Mouse (Mus musculus) inflammation-experienced regulatory T-cells, adult 6 months (primary cell): ENCODE measurements at regions not wholly inside any gene's neighbourhood (a gene's known extent, or its start where the extent isn't known, plus 50 kb on each side); places are given as distances from the start of the nearest gene placed in this dataset.

Source experiments
- ATAC-seq: one replicate; pipeline ENCODE4 v1.8.0; 2017

GRCm38 (mm10) chr3:61064720-61065119, 62.1 kb downstream of the P2ry1 start:
- ATAC-seq: no peak

- ATAC-seq: no peak
These were observed 64.5 kb downstream of the P2ry1 start for GRCm38 (mm10) chr3:61067067-61067466.

GRCm38 (mm10) chr3:61068229-61068628, 65.6 kb downstream of the P2ry1 start:
- no peak for ATAC-seq

- ATAC-seq: no peak
These were observed 68.4 kb downstream of the P2ry1 start for GRCm38 (mm10) chr3:61071041-61071440.

- ATAC-seq: no peak
These were observed 69.7 kb downstream of the P2ry1 start for GRCm38 (mm10) chr3:61072330-61072729.

- no peak for ATAC-seq
These were observed 70.5 kb downstream of the P2ry1 start for GRCm38 (mm10) chr3:61073103-61073502.

- ATAC-seq: no peak
These were observed 71.2 kb downstream of the P2ry1 start for GRCm38 (mm10) chr3:61073806-61074205.

GRCm38 (mm10) chr3:61075839-61076238, 73.2 kb downstream of the P2ry1 start:
- no peak for ATAC-seq

- no peak for ATAC-seq
These were observed 87.3 kb downstream of the P2ry1 start for GRCm38 (mm10) chr3:61089931-61090330.

- no peak for ATAC-seq
These were observed 89.4 kb downstream of the P2ry1 start for GRCm38 (mm10) chr3:61092031-61092430.

GRCm38 (mm10) chr3:61116364-61116763, 113.8 kb downstream of the P2ry1 start:
- ATAC-seq: no peak

- no peak for ATAC-seq
These were observed 130.5 kb downstream of the P2ry1 start for GRCm38 (mm10) chr3:61133096-61133495.

GRCm38 (mm10) chr3:61154087-61154486, 151.5 kb downstream of the P2ry1 start:
- no peak for ATAC-seq

- no peak for ATAC-seq
These were observed 157.2 kb downstream of the P2ry1 start for GRCm38 (mm10) chr3:61159811-61160210.

- no peak for ATAC-seq
These were observed 158.8 kb downstream of the P2ry1 start for GRCm38 (mm10) chr3:61161384-61161783.

- no peak for ATAC-seq
These were observed 175.6 kb upstream of the Rap2b start for GRCm38 (mm10) chr3:61185789-61186188.

- no peak for ATAC-seq
These were observed 172.8 kb upstream of the Rap2b start for GRCm38 (mm10) chr3:61188662-61189061.

GRCm38 (mm10) chr3:61216562-61216961, 144.9 kb upstream of the Rap2b start:
- ATAC-seq: no peak

- ATAC-seq: no peak
These were observed 136.9 kb upstream of the Rap2b start for GRCm38 (mm10) chr3:61224505-61224904.

GRCm38 (mm10) chr3:61225054-61225453, 136.4 kb upstream of the Rap2b start:
- no peak for ATAC-seq

- ATAC-seq: no peak
These were observed 120.1 kb upstream of the Rap2b start for GRCm38 (mm10) chr3:61241380-61241779.

GRCm38 (mm10) chr3:61243876-61244527, 117.4 kb upstream of the Rap2b start:
- ATAC-seq: peak; percentile 28

- no peak for ATAC-seq
These were observed 115.0 kb upstream of the Rap2b start for GRCm38 (mm10) chr3:61246429-61246828.

- no peak for ATAC-seq
These were observed 114.1 kb upstream of the Rap2b start for GRCm38 (mm10) chr3:61247344-61247743.

GRCm38 (mm10) chr3:61255232-61255631, 106.2 kb upstream of the Rap2b start:
- ATAC-seq: no peak
